8 mouse cellular contexts compared by ENCODE assay signal in the genomic region with DNA sequence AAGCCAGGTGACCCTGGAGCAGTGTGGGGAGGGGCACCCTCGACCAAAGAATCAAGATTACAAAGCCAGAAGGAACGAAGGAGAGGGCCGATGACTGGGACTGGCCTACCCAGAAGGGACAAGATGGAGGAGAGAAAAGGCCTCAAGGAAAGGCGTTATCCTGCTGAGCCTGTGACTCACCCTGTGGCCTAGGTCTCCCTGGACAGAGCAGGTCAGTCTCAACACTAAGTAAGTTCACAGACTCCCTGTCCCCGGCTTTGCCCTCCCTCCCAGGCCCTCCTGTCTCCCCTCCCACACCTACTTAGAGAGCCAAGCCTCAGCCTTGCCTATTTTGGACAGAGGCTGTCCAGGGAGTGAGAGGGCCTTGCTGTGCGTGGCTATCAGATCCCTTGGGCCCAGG. TPM values are rescaled to one million over a fixed set of nuclear protein-coding genes. Genes with fewer than 3 reads are reported as not detected.
DNase-seq lines count a peak whose midpoint lies in the region; ATAC-seq lines count a peak whose summit lies in the region.

A gene (plus strand): TSS at position 79 of the 400 bp plus-strand sequence.

- DNase-seq in frontal cortex, adult 2 months (ENCODE audit: extremely low spot score in 1 of 2, low spot score in 1 of 2): no peak
- no peak for DNase-seq in frontal cortex, postnatal 36 days (ENCODE audit: low spot score in 2 of 2)
- no peak for DNase-seq in gastrocnemius, adult 18-20 months (ENCODE audit: low spot score)
- no peak for DNase-seq in hindbrain, embryonic 14.5 days (ENCODE audit: low spot score)
- DNase-seq in spleen, adult 18-20 months: no peak
- DNase-seq in thymus, postnatal 10 days (ENCODE audit: low spot score in 2 of 2): no peak

- H3K9ac ChIP-seq in hindbrain, embryonic 14.5 days: no peak within 1 kb of the TSS
- H3K9ac ChIP-seq in liver, embryonic 16.5 days (ENCODE audit: low read depth, low read length): no peak within 1 kb of the TSS

- ATAC-seq in activated CD4-positive, CD25-positive, alpha-beta regulatory T cell, adult 4 months: peak; percentile 14
- ATAC-seq in hindbrain, embryonic 14.5 days (ENCODE audit: low FRiP score): no peak
- ATAC-seq in liver, embryonic 16.5 days (ENCODE audit: low read depth): 0 out of 2 replicates have a peak, but pooled peaks have one; percentile 2

- H3K4me3 ChIP-seq in hindbrain, embryonic 14.5 days (replicated peaks; ENCODE audit: low read length): no peak within 1 kb of the TSS
- H3K4me3 ChIP-seq in liver, embryonic 16.5 days (ENCODE audit: low read depth, low read length): no peak within 1 kb of the TSS

- H3K27ac ChIP-seq in hindbrain, embryonic 14.5 days: no peak within 1 kb of the TSS
- no peak within 1 kb of the TSS for H3K27ac ChIP-seq in liver, embryonic 16.5 days (ENCODE audit: low read length)

- WGBS in hindbrain, embryonic 14.5 days: 76% methylated on average over 6 of the region's 6 CpGs
- 52% methylated on average over 6 of the region's 6 CpGs for WGBS in liver, embryonic 16.5 days (ENCODE audit: insufficient replicate concordance)

- no peaks in the 10 kb centered on the region for H3K27me3 ChIP-seq in hindbrain, embryonic 14.5 days (ENCODE audit: control insufficient read depth, insufficient read depth, low read length)
- H3K27me3 ChIP-seq in liver, embryonic 16.5 days (ENCODE audit: control insufficient read depth, insufficient read depth, low read depth, low read length): no peaks in the 10 kb centered on the region

- no peaks in the 10 kb centered on the region for H3K9me3 ChIP-seq in hindbrain, embryonic 14.5 days (ENCODE audit: control insufficient read depth, low read length)
- no peaks in the 10 kb centered on the region for H3K9me3 ChIP-seq in liver, embryonic 16.5 days (replicated peaks; ENCODE audit: control insufficient read depth, low read length)

- H3K4me2 ChIP-seq in hindbrain, embryonic 14.5 days (replicated peaks): no peak within 1 kb of the TSS
- H3K4me2 ChIP-seq in liver, embryonic 16.5 days (ENCODE audit: low read depth, low read length): peak within 1 kb of the TSS; percentile 26; the same call in 1 of the 2 replicates

- H3K4me1 ChIP-seq in hindbrain, embryonic 14.5 days (replicated peaks; ENCODE audit: control insufficient read depth, insufficient read depth, low read length): no peaks in the 10 kb centered on the region
- peaks cover 6% of the 10 kb centered on the region for H3K4me1 ChIP-seq in liver, embryonic 16.5 days (ENCODE audit: control insufficient read depth, low read depth, low read length)

- H3K36me3 ChIP-seq in hindbrain, embryonic 14.5 days (replicated peaks; ENCODE audit: control insufficient read depth, insufficient read depth): no peaks in the 10 kb centered on the region
- H3K36me3 ChIP-seq in liver, embryonic 16.5 days (ENCODE audit: control insufficient read depth, insufficient read depth): no peaks in the 10 kb centered on the region

RNA-seq across cellular contexts. Expression of the gene that starts here (rescaled TPM):
- 205 and 232 TPM in 2 replicates for polyA plus RNA-seq in frontal cortex, adult 2 months (2012; rRNA removed)
- polyA plus RNA-seq in activated CD4-positive, CD25-positive, alpha-beta regulatory T cell, adult 4 months (2017; shearing (Covaris generic)): 10 to 100 TPM; 14.5 to 35.2 TPM
- total RNA-seq in gastrocnemius, adult 18-20 months (2021): 10 to 100 TPM; 21.6 to 31.7 TPM
- 21.7 and 22.1 TPM in 2 replicates for polyA plus RNA-seq in hindbrain, embryonic 14.5 days (2014; fragmentation: Nextera tagmentation; extraction: Ambion mirVana)
- polyA plus RNA-seq in liver, embryonic 16.5 days (2015; fragmentation: Nextera tagmentation; extraction: Ambion mirVana): 26.9 and 30.5 TPM in 2 replicates
